Comparison of ENCODE assay signal across 21 mouse cellular contexts in genomic region chr5:66421954-66422353, GRCm38 (mm10).
DNase-seq lines count a peak whose midpoint lies in the region; ATAC-seq and TF ChIP-seq lines count a peak whose summit lies in the region.
"Had no signal": no experiment of that assay in that cellular context is flagged by ENCODE, and none has a peak within 500 bp of the region (broad histone marks: within the 10 kb centered on the region; RNA-seq: fewer than 3 reads in every experiment).

No protein-coding gene starts in this region.

- H3K4me2 ChIP-seq in liver, embryonic 11.5 days, result no peak overlapping the region
- H3K4me2 ChIP-seq in heart, embryonic 14.5 days (ENCODE audit: low read length), result peak overlapping the region; percentile 28; the same call in 1 of the 2 replicates
- H3K4me2 ChIP-seq in forebrain, embryonic 16.5 days (ENCODE audit: low read length), result no peak overlapping the region
- H3K4me2 ChIP-seq: embryonic facial prominence, embryonic 13.5 days; forebrain, embryonic 15.5 days; hindbrain, embryonic 15.5 days had no signal

- TF ChIP-seq CTCF in liver, adult 2 months (IDR thresholded peaks at IDR 0.05; ENCODE audit: low read depth, low read length), result no peak

- H3K27ac ChIP-seq in liver, adult 2 months (replicated peaks; ENCODE audit: insufficient read depth, low read depth, low read length), result no peak overlapping the region
- H3K27ac ChIP-seq in liver, embryonic 11.5 days (ENCODE audit: low read depth, low read length), result no peak overlapping the region
- no peak overlapping the region; a peak in 1 of 4 replicates for H3K27ac ChIP-seq in heart, embryonic 14.5 days (replicated peaks in 1 of 2; ENCODE audit: control insufficient read depth in 1 of 2, insufficient read depth in 1 of 2, low read depth in 2 of 2, low read length in 2 of 2)
- no peak overlapping the region for H3K27ac ChIP-seq in forebrain, embryonic 16.5 days (ENCODE audit: low read length)
- H3K27ac ChIP-seq in forebrain, embryonic 10.5 days, result no peak overlapping the region
- H3K27ac ChIP-seq: embryonic facial prominence, embryonic 13.5 days; forebrain, embryonic 15.5 days; hindbrain, embryonic 15.5 days had no signal

- H3K4me1 ChIP-seq in liver, adult 2 months (ENCODE audit: control insufficient read depth, insufficient read depth, low read length), result no peaks in the 10 kb centered on the region
- no peaks in the 10 kb centered on the region for H3K4me1 ChIP-seq in liver, embryonic 11.5 days (replicated peaks; ENCODE audit: control insufficient read depth, insufficient read depth, low read length)
- H3K4me1 ChIP-seq in heart, embryonic 14.5 days (ENCODE audit: control insufficient read depth in 2 of 2, insufficient read depth in 2 of 2, low read length in 2 of 2), result peaks cover 14 to 20% of the 10 kb centered on the region in 2 experiments
- H3K4me1 ChIP-seq in forebrain, embryonic 16.5 days (replicated peaks; ENCODE audit: control insufficient read depth, insufficient read depth, low read length), result peaks cover 4% of the 10 kb centered on the region
- H3K4me1 ChIP-seq in forebrain, embryonic 10.5 days, result peaks cover 6% of the 10 kb centered on the region

- H3K79me2 ChIP-seq in liver, adult 2 months (ENCODE audit: control insufficient read depth, insufficient read depth, low read length), result no peaks in the 10 kb centered on the region; the same call in 1 of the 2 replicates

- no peaks in the 10 kb centered on the region for H3K27me3 ChIP-seq in liver, adult 2 months (ENCODE audit: control insufficient read depth, insufficient read depth, low read length)
- no peaks in the 10 kb centered on the region for H3K27me3 ChIP-seq in liver, embryonic 11.5 days (replicated peaks; ENCODE audit: control insufficient read depth, insufficient read depth, low read length)
- no peaks in the 10 kb centered on the region for H3K27me3 ChIP-seq in heart, embryonic 14.5 days (ENCODE audit: control insufficient read depth, insufficient read depth, low read length)
- no peaks in the 10 kb centered on the region for H3K27me3 ChIP-seq in forebrain, embryonic 16.5 days (replicated peaks; ENCODE audit: control insufficient read depth, insufficient read depth, low read length)
- no peaks in the 10 kb centered on the region for H3K27me3 ChIP-seq in forebrain, embryonic 10.5 days (ENCODE audit: poor library complexity, severe bottlenecking)
- H3K27me3 ChIP-seq: CH12.LX; embryonic facial prominence, embryonic 13.5 days; forebrain, embryonic 15.5 days; hindbrain, embryonic 15.5 days; Patski had no signal

- no peak for ATAC-seq in liver, embryonic 11.5 days (replicated peaks; ENCODE audit: low FRiP score)
- ATAC-seq in heart, embryonic 14.5 days (ENCODE audit: insufficient number of reproducible peaks, insufficient read depth, low FRiP score, low read depth), result no peak
- ATAC-seq in forebrain, embryonic 16.5 days, result no peak
- ATAC-seq: activated CD4-positive, CD25-positive, alpha-beta regulatory T cell, adult 4 months; forebrain, embryonic 15.5 days; intestine, embryonic 16.5 days; Patski had no signal

- no peak overlapping the region for H3K9ac ChIP-seq in liver, adult 2 months (ENCODE audit: low read depth, low read length)
- H3K9ac ChIP-seq in liver, embryonic 11.5 days (ENCODE audit: low read depth, low read length), result no peak overlapping the region
- H3K9ac ChIP-seq in heart, embryonic 14.5 days (ENCODE audit: low read length), result no peak overlapping the region
- no peak overlapping the region for H3K9ac ChIP-seq in forebrain, embryonic 16.5 days (replicated peaks; ENCODE audit: low read depth, low read length)
- H3K9ac ChIP-seq: embryonic facial prominence, embryonic 13.5 days; forebrain, embryonic 15.5 days; hindbrain, embryonic 15.5 days had no signal

- DNase-seq in liver, adult 2 months (ENCODE audit: extremely low read depth, low read depth, low spot score), result peak; percentile 55
- DNase-seq in liver, embryonic 11.5 days (ENCODE audit: low spot score), result no peak
- peak; percentile 46 to 70 for DNase-seq in heart, adult 9 months (ENCODE audit: low spot score in 2 of 2)
- DNase-seq in heart, postnatal 4 days, result peak; percentile 54
- DNase-seq in lung, postnatal 36 days, result no peak
- DNase-seq in forebrain, embryonic 10.5 days (ENCODE audit: extremely low spot score, low spot score), result no peak
- DNase-seq: adrenal gland, postnatal 14 days; cerebellum, adult 11-12 months; cerebellum, adult 9-10 months; cerebellum, postnatal 25 days; gastrocnemius, postnatal 10 days; kidney, adult 2 months had no signal

- no peaks in the 10 kb centered on the region for H3K9me3 ChIP-seq in liver, embryonic 11.5 days (ENCODE audit: control insufficient read depth, low read length)
- H3K9me3 ChIP-seq in heart, embryonic 14.5 days (ENCODE audit: control insufficient read depth, low read length), result no peaks in the 10 kb centered on the region
- H3K9me3 ChIP-seq in forebrain, embryonic 16.5 days (ENCODE audit: control insufficient read depth, low read length), result no peaks in the 10 kb centered on the region
- no peaks in the 10 kb centered on the region for H3K9me3 ChIP-seq in forebrain, embryonic 10.5 days
- H3K9me3 ChIP-seq: embryonic facial prominence, embryonic 13.5 days; forebrain, embryonic 15.5 days; hindbrain, embryonic 15.5 days had no signal

- no peak for TF ChIP-seq POLR2A in liver, adult 2 months (IDR thresholded peaks at IDR 0.05; ENCODE audit: extremely low read depth, insufficient read depth, low read length)

- no peak overlapping the region for H3K4me3 ChIP-seq in liver, adult 2 months (ENCODE audit: insufficient read depth, low read depth, low read length)
- no peak overlapping the region for H3K4me3 ChIP-seq in liver, embryonic 11.5 days (ENCODE audit: low read depth, low read length)
- H3K4me3 ChIP-seq in heart, embryonic 14.5 days (ENCODE audit: control insufficient read depth in 1 of 2, insufficient read depth in 1 of 2, low read depth in 1 of 2, low read length in 2 of 2), result no peak overlapping the region
- H3K4me3 ChIP-seq in forebrain, embryonic 16.5 days (replicated peaks; ENCODE audit: low read length), result no peak overlapping the region
- H3K4me3 ChIP-seq in forebrain, embryonic 10.5 days, result no peak overlapping the region
- H3K4me3 ChIP-seq: embryonic facial prominence, embryonic 13.5 days; forebrain, embryonic 15.5 days; hindbrain, embryonic 15.5 days had no signal

- 39% methylated on average over 4 of the region's 4 CpGs for WGBS in liver, adult 2 months
- 72% methylated on average over 4 of the region's 4 CpGs for WGBS in liver, embryonic 11.5 days
- 31% methylated on average over 4 of the region's 4 CpGs for WGBS in heart, embryonic 14.5 days
- 92% methylated on average over 4 of the region's 4 CpGs for WGBS in forebrain, embryonic 16.5 days
- WGBS in forebrain, embryonic 10.5 days, result 89% methylated on average over 4 of the region's 4 CpGs

- no peaks in the 10 kb centered on the region for H3K36me3 ChIP-seq in liver, adult 2 months (ENCODE audit: control insufficient read depth, insufficient read depth, low read length)
- H3K36me3 ChIP-seq in liver, embryonic 11.5 days (ENCODE audit: control insufficient read depth, insufficient read depth, low read length), result no peaks in the 10 kb centered on the region
- H3K36me3 ChIP-seq in heart, embryonic 14.5 days (ENCODE audit: control insufficient read depth, insufficient read depth, low read length), result no peaks in the 10 kb centered on the region
- no peaks in the 10 kb centered on the region for H3K36me3 ChIP-seq in forebrain, embryonic 16.5 days (ENCODE audit: control insufficient read depth, insufficient read depth)
- no peaks in the 10 kb centered on the region for H3K36me3 ChIP-seq in forebrain, embryonic 10.5 days (replicated peaks)
- H3K36me3 ChIP-seq: embryonic facial prominence, embryonic 13.5 days; forebrain, embryonic 15.5 days; hindbrain, embryonic 15.5 days had no signal

Comparison
In these comparisons a context has a peak if more than half of its experiments do, and no peak if none do; other contexts are left out.
1. DNase-seq: peak in liver, adult 2 months (single experiment), heart, adult 9 months (2 of 2) and heart, postnatal 4 days (single experiment); none in liver, embryonic 11.5 days (single experiment), lung, postnatal 36 days (single experiment) and forebrain, embryonic 10.5 days (single experiment).